Mouse (Mus musculus) kidney, postnatal 36 days (tissue): Measurements from ENCODE around the gene Cc2d2a.
A peak's percentile ranks its signal among the peaks of the same experiment; 100 is the strongest.

Source experiments
- DNase-seq, 2 experiments: peaks; one replicate each; pipeline ENCODE4 v3.0.0; 2021 to 2022; ENCODE audit warnings: mixed read lengths in 2 of 2

Cc2d2a gene

DNA sequence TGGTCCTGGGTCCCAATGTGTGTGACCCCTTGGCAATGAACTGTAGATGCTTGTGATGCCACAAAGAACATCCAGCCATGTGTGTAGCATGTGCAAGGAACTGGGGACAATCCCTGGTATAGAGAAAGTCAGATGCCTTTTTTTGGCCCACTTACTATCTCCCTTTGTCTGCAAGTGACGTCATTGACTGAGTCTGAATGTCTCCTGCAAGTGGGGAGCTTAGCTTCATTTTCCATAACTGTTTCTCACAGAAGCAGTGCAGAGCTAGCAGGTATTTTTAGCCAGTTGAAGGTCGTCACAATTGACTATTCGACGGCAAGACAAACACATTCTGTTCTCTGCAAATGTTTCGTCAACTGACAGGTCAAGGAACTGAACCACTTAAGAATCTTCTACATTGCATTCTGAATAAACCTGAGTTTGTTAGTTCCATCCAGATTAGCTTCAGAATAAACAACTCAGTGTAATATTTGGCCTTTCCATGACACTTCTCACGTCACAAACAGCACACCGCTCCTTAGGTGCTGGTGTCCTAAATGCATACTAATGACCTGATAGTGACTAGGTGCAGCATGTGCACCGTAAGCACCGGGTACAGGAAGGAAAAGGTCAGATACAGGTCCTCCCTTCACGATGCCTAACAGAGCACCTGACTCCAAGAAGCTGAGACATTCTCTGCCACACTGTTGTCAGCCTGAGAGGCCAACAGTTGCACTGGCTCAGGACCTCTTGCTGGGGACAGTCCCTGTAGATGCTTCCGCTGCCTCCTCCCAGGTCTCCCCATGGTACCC lies 66.4 kb downstream of the Cc2d2a start:
- DNase-seq = no peak

DNA sequence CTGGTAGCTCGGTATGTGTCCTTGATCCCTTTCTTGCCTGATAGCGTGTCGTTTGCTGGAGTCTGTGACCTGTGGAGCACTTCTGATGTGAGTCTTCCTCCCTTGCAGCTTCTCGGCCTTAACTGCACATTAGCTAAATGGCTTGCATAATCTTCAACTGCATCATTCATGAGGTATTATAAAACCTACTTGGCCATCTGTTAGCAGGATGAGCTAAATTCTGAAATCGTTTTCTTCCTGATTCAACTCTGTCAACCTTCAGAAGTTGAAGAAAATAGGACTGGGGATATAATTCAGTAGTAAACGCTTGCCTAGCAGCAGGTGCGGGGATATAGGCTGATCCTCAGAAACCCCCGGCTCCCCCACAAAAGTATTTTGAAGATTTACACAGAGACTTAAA lies 70.2 kb downstream of the Cc2d2a start:
- DNase-seq = no peak

DNA sequence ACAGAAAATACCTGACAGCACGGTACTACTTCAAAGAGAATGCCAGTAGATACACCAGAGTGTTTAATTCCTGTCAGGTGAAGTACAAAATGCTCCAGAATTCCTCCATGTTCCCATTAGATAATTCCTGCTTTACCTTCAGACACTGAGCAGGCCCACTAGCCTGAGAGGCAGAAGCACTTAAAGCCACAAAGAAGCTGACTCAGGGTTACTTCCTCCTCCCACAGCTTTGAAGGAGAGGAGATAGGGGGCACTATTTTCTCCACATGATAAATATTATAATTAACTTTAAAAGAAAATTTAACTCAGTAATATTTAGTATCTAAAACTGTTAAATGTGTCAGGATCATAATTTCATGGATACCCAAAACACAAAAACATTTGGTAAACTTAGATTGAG lies 82.0 kb downstream of the Cc2d2a start:
- no peak for DNase-seq

DNA sequence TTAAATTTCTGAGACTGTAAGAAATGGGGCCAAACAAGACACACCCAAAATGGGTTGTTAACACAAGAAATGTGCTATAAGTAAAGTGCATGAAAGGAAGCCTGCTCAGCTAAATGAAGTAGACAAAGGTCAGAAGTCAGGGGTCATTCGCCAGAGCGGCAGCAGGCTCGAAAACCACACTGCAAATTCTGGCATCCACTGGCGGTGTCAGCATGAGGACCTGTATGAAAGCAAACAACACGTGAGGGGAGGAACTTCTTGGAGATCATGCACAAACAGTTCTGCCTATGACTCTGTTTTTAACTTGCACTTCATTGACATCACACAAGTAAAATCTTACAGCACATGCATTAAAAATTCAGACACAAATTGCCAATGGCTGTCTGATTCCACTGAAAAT lies 83.0 kb downstream of the Cc2d2a start:
- DNase-seq = peak; percentile 16 to 22

DNA sequence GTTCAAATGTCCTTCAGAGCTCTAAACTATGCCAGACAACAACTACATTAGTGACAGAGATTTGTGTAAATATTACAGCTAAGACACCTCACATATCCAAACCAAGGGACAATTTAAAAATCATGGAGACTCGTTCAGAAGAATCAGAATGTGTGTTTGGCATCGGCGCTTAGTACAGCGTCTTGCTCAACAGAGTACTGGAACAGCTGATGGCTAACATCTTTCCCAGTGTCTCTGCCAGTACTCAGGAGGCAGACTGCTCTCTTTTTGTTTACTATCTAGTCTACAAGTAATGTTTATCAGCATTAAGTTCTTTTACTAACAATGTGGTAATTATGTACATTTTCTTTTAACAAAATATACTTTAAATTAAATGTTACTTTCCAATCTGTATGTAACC lies 85.9 kb downstream of the Cc2d2a start:
- no peak for DNase-seq

DNA sequence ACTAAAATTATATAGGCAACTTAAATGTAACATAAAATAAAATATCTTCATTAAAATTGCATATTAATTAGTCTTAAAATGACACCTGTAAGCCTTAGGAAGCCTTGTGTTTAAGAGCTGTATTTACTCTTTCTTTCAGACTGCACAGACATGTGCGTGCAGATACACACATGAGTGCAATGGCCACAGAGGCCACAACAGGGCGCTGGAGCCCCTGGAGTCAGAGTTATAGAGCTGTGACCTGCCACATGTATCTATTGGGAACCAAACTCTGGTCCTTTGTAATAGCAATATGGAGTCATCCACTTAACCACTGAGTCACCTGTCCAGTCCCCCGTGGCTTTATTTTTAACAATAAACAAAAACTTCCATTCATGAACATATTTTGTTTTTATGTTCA lies 86.9 kb downstream of the Cc2d2a start:
- DNase-seq = no peak

DNA sequence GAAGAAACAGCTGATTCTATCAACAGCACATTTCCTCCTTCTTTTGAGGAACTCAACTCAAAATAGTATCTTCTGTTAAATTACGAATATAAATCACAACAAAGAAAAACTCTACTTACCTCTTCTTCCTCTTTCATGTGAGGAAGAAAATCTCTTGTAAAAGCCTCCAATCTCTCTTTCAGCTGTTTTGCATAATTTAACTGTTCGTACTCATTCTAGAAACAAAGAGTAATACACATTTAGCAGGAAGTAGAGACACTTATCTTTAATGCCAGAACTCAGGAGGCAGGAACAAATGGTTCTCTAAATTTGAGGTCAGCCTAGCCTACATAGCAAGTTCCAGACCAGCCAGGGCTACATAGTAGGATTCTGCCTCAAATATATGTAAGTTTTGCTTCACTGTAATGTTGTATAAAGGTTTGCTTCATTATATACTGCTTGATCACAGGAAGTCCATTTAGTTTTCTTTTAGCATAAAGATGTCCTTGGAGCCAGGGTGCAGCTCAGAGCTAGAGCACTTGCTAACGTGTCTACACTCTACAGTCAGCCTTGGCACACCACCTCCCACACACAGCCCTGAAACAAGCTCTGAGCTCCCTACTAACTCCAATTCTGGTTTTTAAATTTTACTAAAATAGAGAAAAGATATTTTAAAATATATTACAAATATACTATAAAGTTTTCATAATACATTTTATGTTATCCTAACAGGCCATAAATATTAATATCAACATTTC lies 108.6 kb downstream of the Cc2d2a start:
- DNase-seq = no peak

DNA sequence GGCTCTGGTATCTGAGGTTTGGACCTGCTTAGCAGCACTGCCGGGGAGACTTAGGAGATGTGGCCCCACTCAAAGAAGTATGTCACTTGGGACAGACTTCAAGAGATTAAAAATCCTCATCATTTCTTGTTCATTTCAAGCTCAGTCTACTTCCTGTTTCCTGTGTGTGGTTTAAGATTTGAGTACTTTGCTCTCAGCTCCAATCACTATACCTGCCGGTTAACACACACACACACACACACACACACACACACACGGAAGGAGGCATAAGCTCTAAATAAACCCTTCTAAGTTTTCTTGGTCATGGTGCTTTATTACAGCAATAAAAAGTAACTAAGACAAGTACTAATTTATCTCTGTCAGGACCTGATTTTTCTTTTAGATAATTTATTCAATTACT lies 109.4 kb downstream of the Cc2d2a start:
- DNase-seq = no peak

DNA sequence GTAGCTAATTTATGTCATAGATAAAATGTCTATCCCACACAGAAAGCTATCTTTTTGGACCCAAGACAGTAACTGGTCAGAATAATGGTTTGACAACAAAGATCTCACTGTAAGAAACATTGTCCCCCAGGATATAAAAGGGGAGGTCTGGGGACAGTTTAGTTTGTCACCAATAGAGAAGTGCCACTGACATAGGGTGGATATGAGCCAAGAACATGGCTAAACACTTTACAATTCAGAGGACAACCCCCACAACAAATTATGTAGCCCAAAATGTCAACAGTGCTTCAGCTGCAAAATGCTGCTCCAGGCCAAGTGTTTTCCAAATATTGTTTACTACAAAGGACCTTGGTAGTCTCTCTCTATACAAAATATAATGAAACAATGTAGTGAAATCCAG lies 114.3 kb downstream of the Cc2d2a start:
- DNase-seq = no peak

DNA sequence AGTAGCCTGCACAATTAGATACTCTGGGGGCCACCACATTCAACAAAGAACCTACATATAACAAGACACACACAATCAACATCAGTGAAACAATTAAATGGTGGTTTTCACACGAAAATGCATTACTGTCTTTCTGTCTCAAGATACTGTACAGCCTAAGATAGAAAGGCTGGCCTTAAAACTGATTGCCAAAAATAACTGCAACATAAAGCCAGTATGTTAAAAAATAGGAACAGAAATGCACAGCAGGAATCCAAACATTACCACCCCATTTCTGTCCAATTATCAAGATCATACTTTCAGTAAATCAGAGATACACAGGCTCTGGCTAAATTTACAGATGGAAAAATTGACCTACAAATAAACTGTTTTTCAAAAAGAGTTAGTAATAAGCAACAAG lies 114.8 kb downstream of the Cc2d2a start:
- DNase-seq = no peak

DNA sequence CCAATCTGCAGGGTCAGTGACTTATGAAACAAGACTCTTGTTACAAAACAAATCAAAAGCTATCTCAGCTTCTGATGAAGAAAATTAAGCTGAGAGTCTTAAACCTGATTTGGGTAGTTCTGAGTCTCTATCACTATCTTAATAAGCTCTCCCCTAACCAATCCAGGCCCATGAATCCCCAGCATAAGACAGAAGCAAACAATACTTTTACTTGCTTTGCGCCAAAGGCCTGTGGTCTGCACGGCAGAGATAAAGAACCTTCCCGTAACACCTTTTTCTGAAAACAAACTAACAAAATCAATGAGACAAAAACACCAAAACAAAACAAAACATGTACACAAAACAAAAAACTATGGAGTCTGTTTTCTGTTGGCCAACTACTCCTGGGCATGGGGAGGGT lies 116.4 kb downstream of the Cc2d2a start:
- no peak for DNase-seq

DNA sequence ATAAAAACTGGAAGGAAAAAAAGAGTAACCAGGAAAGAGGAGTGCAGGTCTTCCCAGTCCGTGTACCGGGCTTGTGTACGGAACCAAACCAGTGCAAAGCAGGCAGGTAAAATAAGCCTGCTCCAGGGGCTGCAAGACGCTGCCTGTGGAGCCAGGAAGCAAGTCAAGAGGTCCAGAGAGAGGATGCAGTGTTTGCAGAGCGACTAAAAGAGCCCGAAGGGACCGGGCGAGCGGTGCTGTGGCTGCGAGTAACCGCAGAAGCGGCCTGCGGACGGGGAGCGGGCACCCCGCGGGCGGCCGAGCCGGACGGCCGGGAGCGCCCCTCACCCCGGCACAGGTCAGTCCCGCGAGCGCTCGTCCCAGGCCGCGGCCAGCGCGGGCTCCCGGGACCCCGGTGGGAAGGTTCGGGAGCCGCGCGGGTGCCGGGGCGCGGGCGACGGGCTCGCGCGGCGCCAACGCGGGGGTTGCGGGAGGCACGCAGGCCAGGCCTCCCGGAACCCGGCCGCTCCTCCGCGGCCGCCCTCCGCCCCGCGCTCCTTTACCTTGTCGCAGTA lies 119.4 kb downstream of the Cc2d2a start:
- peak; percentile 17 to 62 for DNase-seq

DNA sequence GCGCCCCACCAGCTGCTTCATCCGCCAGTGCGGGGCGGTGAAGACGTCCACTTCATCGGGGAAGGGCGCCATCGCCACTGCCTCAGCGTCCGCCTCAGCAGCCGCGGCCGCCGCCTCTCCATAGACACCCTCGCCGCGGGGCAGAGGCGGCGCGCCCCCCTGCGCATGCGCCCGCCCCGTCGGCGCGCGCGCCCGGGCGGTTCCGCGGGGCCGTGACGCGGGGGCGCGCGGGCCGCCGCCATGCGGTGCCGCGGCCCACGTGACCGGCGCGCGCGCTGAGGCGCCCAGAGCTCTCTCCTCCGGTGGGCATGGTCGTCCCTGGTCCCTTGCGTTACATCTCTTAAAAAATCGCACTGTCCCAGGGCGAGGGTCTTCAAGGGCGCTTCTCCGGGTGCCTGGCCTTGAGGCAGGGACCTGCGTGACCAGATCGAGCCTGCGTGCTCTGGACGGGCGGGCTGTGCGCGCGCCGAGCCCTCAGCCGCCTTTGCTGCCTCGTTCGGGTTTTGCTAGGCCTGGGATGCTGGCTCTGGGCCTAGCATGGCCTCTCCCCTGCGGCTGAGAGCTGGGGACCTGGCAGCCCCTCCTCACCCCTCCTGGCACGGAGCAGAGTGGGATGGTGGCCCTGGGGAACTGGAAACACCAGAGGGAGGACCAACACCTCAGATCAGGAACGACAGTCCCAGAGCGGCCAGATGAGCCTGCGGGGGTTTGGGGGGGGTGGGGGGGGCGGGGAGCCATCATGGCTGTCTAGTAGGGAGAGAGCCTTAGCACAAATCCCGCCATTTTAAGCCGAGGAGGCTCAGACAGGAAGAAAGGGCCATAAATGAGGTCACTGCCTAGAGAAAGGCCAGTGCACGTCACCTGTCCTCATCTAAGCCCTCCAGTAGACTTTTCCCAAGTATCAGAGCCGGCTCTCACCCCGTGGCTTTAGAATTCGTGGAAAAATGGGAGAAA lies 120.1 kb downstream of the Cc2d2a start:
- DNase-seq = peak; percentile 72 to 89

DNA sequence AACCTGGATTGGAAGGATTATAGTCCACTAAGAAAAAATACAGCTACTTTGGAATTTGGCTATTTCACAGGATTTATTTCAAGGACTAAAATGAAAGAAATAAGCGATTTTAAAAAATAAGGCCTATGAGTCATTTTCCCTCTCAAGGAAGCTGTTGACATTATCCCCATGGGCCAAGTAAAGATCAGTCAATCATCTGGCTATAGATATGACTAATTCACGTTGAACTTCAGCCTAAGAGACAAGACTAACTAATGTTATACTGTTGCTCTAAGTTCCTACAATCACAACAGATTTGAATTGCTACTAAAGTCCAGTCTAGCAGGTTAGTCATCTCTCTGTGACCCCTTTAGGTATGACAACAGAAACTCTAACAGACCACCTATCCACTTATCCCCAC lies 121.8 kb downstream of the Cc2d2a start:
- DNase-seq = no peak

DNA sequence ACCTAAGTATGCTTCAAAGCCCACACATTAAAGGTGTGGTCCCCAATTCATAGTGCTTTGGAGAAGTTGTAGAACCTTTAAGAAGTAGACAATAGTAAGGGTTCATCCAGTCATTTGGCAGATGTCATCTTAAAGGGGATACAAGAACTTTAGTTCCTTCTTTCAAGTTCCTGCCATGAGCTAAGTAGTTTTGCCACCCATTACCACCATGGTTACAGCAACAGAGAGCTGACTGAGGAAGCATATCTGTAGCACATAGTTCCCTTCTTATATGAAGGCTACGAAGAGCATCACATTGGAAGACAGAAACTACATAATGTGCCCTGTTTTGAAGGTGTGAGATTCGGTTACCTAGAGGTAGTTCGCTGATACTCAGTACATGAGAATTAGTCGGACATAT lies 124.5 kb downstream of the Cc2d2a start:
- DNase-seq = no peak

DNA sequence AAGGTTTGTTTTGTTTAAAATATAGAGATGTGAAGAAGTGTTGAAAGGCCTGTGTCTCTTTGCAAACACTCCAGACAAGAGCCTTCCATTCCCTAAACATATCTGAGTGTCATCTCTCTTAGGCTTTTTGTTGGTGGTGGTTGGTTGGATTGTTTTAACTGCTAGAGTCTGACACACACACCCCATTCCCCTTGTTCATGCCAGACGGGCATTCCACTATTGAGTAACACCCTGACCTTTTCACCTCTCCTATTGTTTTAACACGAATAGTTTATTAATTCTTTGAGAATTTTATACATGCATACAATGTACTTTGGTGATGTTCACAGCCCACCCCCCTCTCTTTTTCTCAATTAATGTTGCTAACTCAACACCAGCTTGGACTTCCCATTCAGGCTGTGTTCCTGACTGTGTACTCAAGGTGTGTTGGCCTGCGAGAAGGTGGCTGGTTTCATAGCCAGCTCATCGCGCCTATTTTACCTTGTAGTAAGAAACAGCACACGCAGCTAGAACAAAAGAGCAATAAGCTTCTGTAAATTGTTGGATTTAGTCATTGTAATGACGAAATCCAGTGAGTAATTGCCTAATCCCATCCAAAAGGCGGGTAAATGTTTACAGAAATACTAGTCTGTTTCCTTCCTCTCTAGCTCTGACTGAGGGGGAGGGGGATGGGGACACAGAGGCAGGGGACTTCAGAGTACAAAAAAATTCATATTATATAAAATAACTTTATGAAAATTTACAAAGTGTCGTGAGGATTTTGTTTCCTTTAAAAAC lies 126.0 kb downstream of the Cc2d2a start:
- no peak for DNase-seq
